Comparison of ENCODE assay signal across 9 mouse cellular contexts in genomic region chr13:63187145-63188143, GRCm38 (mm10).
DNase-seq lines count a peak whose midpoint lies in the region; ATAC-seq lines count a peak whose summit lies in the region.
"Had no signal": no experiment of that assay in that cellular context is flagged by ENCODE, and none has a peak within 500 bp of the region (broad histone marks: within the 10 kb centered on the region; RNA-seq: fewer than 3 reads in every experiment).

No protein-coding gene starts in this region.

- no peaks in the 10 kb centered on the region for H3K27me3 ChIP-seq in kidney, embryonic 16.5 days (ENCODE audit: insufficient read depth, low read length)

- H3K27ac ChIP-seq in kidney, embryonic 16.5 days (ENCODE audit: low read length): peak overlapping the region; percentile 90

- H3K4me1 ChIP-seq in kidney, embryonic 16.5 days (ENCODE audit: insufficient read depth, low read length): peaks cover 47% of the 10 kb centered on the region

- 43% methylated on average over 13 of the region's 13 CpGs for WGBS in kidney, embryonic 16.5 days

- no peak overlapping the region for H3K4me2 ChIP-seq in kidney, embryonic 16.5 days (replicated peaks; ENCODE audit: low read depth, low read length)

- H3K9ac ChIP-seq in kidney, embryonic 16.5 days (replicated peaks; ENCODE audit: low read length): peak overlapping the region; percentile 38; the same call in 1 of the 2 replicates

- no peaks in the 10 kb centered on the region for H3K36me3 ChIP-seq in kidney, embryonic 16.5 days (ENCODE audit: insufficient read depth, low read length)

- intact Hi-C loops in left cerebral cortex, postnatal 4 days (cut with DNase I): no loop called here

- no peak overlapping the region for H3K4me3 ChIP-seq in kidney, embryonic 16.5 days (ENCODE audit: low read length)

- H3K9me3 ChIP-seq in kidney, embryonic 16.5 days (ENCODE audit: low read length): no peaks in the 10 kb centered on the region

- DNase-seq in thymus, postnatal 0 days (ENCODE audit: low spot score): peak; percentile 7
- no peak for DNase-seq in thymus, postnatal 4 days
- DNase-seq in forelimb bud, embryonic 11.5 days (ENCODE audit: low read depth, low spot score): peak; percentile 64
- no peak for DNase-seq in cerebellum, adult 9-11 months
- no peak for DNase-seq in layer of hippocampus, adult 18-20 months (ENCODE audit: low spot score in 2 of 2)
- DNase-seq in left cerebral cortex, postnatal 4 days: no peak
- DNase-seq in testis, postnatal 10 days (ENCODE audit: low spot score): no peak
- DNase-seq: right cerebral cortex, postnatal 25 days had no signal

- ATAC-seq in kidney, embryonic 16.5 days (ENCODE audit: low FRiP score, low TSS enrichment): peak; percentile 78

Comparison
In these comparisons a context has a peak if more than half of its experiments do, and no peak if none do; other contexts are left out.
1. DNase-seq: peak in thymus, postnatal 0 days (single experiment) and forelimb bud, embryonic 11.5 days (single experiment); none in thymus, postnatal 4 days (single experiment), cerebellum, adult 9-11 months (single experiment), layer of hippocampus, adult 18-20 months (0 of 2), left cerebral cortex, postnatal 4 days (single experiment) and testis, postnatal 10 days (single experiment).